Mouse (Mus musculus) splenic B cell, adult 2 months (primary cell): ENCODE measurements around the gene Vstm5.
"Not testable (repeated sequence)": the region's sequence is repeated elsewhere in the genome, so short reads cannot be mapped to it uniquely, and the experiment has no call there.

Experiments
- DNase-seq: peaks from one replicate; pipeline ENCODE4 v3.0.0-alpha.2; 2011; ENCODE audit warnings: low read depth, low spot score
- H3K27me3 ChIP-seq: 2 replicates; pipeline ENCODE4 v1.6.1; 2012; ENCODE audit warnings: mild to moderate bottlenecking, low read length, moderate library complexity, mixed read lengths; ENCODE audit not compliant: control insufficient read depth, poor library complexity, insufficient read depth, severe bottlenecking
- H3K36me3 ChIP-seq: 2 replicates; pipeline ENCODE4 v1.6.1; 2012; ENCODE audit warnings: mild to moderate bottlenecking, low read length, moderate library complexity, mixed read lengths; ENCODE audit not compliant: control insufficient read depth, poor library complexity, insufficient read depth, severe bottlenecking

The Vstm5 gene

GRCm38 (mm10) chr9:15285443-15285842, 46.6 kb downstream of the Vstm5 start:
- Histone ChIP-seq H3K36me3 (no peaks in the 10 kb centered on the region; the same call in 1 of the 2 replicates), H3K27me3 (no peaks in the 10 kb centered on the region)
- DNase-seq = peak; percentile 22

DNA sequence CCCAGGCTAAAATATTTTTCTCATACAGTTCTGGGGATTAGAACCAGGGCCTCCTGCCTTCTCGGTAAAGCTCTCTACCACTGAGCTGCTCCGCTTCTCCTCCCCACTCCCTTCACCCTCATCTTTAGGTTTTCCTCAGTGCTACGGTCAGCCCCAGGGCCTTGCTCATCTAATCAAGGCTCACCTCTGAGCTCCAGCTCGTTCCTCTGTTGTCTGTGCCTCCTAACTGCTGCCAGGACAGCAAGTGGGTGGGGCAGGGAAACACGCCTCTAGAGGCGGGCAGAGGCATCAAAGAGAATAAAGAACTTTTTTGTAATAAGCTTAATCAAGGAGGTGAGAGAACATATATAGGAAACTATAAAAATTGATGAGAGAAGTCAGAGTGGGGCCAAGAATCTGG, 49.0 kb downstream of the Vstm5 start:
- Histone ChIP-seq H3K27me3 (no peaks in the 10 kb centered on the region), H3K36me3 (no peaks in the 10 kb centered on the region; the same call in 1 of the 2 replicates)
- no peak for DNase-seq

DNA sequence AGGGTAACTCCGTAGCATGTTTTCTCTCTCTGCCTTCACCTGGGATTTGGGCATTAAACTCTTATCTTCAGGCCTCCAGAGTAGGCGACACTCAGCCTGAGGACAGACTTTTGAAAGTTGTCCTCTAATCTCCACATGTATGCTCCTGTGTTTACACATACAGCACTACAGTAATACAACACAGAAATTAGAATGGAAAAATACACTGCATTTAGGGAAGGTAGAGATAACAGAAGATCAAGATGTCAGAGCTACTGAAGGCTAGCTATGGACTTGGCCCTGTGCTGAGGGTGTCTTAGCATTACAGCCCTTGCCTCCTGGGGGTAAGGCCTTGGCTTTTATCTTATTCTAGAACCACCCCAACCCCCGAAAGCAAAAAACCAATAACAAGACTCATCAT, 49.6 kb downstream of the Vstm5 start:
- no peak for DNase-seq
- Histone ChIP-seq H3K36me3 (no peaks in the 10 kb centered on the region; the same call in 1 of the 2 replicates), H3K27me3 (no peaks in the 10 kb centered on the region)

DNA sequence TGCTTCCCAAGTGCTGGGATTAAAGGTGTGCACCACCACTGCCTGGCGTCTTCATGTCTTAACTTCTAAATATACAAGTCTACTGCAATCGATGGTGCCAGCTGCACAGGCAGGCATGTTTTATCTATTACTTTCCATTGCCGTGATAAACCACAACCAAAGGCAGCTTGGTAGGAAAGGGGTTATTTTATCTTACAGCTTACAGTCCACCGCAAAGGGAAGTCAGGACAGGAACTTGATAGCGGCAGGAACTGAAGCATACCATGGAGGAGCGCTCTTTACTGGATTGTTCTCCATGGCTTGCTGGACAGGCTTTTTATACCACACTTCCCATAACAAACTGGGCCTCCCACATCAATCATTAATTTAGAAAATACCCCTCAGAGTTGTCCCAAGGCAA, 50.4 kb downstream of the Vstm5 start:
- no peak for DNase-seq

GRCm38 (mm10) chr9:15297112-15297511, 58.3 kb downstream of the Vstm5 start:
- Histone ChIP-seq H3K27me3 (no peaks in the 10 kb centered on the region), H3K36me3 (no peaks in the 10 kb centered on the region)
- DNase-seq = no peak

More for the DNA sequence above, 50.4 kb downstream of the Vstm5 start:
- Histone ChIP-seq H3K36me3 (no peaks in the 10 kb centered on the region; the same call in 1 of the 2 replicates), H3K27me3 (no peaks in the 10 kb centered on the region)

DNA sequence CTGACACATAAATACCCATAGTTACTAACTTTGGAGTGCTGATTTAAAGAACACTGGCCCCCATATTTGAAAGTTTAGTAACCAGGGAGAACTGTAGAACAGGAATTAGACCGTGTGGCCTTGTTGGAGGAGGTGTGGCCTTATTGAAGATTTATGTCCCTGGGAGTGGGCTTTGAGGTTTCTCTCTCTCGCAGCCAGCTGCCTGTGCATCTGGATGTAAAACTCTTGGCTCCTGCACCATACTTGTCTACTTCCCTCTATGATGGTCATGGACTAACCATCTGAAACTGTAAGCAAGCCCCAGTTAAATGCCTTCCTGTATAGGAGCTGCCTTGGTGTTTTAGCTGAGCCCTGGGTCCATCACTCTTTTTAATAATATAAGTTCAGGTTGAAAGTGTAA, 59.6 kb downstream of the Vstm5 start:
- Histone ChIP-seq H3K36me3 (no peaks in the 10 kb centered on the region), H3K27me3 (no peaks in the 10 kb centered on the region)
- no peak for DNase-seq

GRCm38 (mm10) chr9:15300056-15300455, 61.2 kb downstream of the Vstm5 start:
- no peak for DNase-seq
- H3K36me3 ChIP-seq = no peaks in the 10 kb centered on the region
- H3K27me3 ChIP-seq = no peaks in the 10 kb centered on the region

- peak; percentile 9 for DNase-seq
- Histone ChIP-seq H3K27me3 (no peaks in the 10 kb centered on the region), H3K36me3 (no peaks in the 10 kb centered on the region)
These were observed 62.6 kb downstream of the Vstm5 start for GRCm38 (mm10) chr9:15301399-15301798.

GRCm38 (mm10) chr9:15302006-15302405, 63.2 kb downstream of the Vstm5 start:
- DNase-seq, H3K36me3 ChIP-seq, H3K27me3 ChIP-seq: not testable (repeated sequence)

- Histone ChIP-seq H3K27me3 (no peaks in the 10 kb centered on the region), H3K36me3 (no peaks in the 10 kb centered on the region)
- DNase-seq = no peak
These were observed 64.0 kb downstream of the Vstm5 start for GRCm38 (mm10) chr9:15302881-15303280.

DNA sequence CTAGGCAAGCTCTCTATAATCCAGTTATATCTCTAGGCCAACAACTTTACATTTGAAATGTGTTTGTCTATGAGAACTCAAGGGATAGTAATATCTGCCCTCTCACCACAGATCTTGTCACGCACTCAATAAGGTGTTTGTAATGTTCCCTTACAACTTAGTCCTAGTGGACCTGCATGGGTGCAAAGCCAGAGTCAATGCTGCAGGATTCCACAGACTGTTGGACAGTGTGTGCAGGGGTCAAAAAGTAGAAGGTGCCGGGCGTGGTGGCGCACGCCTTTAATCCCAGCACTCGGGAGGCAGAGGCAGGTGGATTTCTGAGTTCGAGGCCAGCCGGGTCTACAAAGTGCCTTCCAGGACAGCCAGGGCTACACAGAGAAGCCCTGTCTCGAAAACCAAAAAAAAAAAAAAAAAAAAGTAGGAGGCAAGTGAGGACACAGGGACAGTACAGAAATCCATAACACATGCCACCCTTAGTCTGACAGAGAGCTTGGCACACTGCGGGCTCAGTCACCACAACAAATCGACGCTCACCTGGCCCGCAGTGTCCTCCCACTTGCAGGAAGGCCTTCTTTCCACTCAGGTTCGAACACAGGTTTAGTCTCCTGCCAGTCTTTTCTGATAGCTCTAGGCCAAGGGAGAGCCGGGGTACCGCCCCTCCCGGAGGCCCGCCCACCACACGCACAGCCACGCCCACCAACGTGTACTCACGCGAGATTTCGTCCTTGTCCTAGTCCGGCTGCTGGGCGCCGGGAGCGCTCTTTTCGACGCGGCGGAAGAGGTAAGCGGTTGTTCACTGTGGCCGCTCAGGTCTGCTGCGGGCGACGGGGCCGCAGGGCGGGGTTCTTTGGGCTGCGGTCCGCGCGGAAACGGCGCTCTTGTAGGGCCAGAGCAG, 66.9 kb downstream of the Vstm5 start, which contains the start of gene Taf1d:
TSS of gene Taf1d (plus strand) at position 712 of the 895 bp plus-strand sequence.
- peaks cover 3% of the 10 kb centered on the region; the same call in 1 of the 2 replicates for H3K36me3 ChIP-seq
- DNase-seq = peak; percentile 97
- H3K27me3 ChIP-seq = no peaks in the 10 kb centered on the region

- H3K36me3 ChIP-seq = peaks cover 3% of the 10 kb centered on the region; the same call in 1 of the 2 replicates
- peak; percentile 28 for DNase-seq
- no peaks in the 10 kb centered on the region for H3K27me3 ChIP-seq
These were observed 67.7 kb downstream of the Vstm5 start, which contains the start of gene 4931406C07Rik for GRCm38 (mm10) chr9:15306398-15307119. 4931406C07Rik (minus strand) TSS chr9:15306448.

GRCm38 (mm10) chr9:15307257-15307656, 68.4 kb downstream of the Vstm5 start:
- no peak for DNase-seq
- Histone ChIP-seq H3K27me3 (no peaks in the 10 kb centered on the region), H3K36me3 (peaks cover 5% of the 10 kb centered on the region; the same call in 1 of the 2 replicates)

- Histone ChIP-seq H3K36me3 (peaks cover 5% of the 10 kb centered on the region), H3K27me3 (no peaks in the 10 kb centered on the region)
- DNase-seq = no peak
These were observed 69.4 kb downstream of the Vstm5 start for GRCm38 (mm10) chr9:15308254-15308653.
